13 mouse cellular contexts compared by ENCODE assay signal in the genomic region with DNA sequence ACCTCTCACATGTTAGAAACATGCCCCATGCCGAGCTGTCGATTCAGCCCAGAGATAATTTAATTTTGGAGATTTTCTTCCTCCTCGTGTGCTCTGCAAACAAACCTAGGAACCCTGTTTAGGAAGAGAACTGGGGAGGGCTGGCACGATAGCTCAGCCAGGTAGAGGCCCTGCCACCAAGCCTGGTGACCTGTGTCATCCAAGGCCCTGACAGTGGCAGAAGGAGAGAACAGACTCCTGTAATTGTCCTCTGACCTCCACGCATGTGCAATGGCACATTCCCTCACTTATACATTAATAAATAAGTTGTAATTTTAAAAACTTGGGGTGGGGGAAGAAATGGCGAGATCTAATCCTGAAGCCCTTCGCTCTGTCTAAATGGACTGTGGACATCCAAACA.
DNase-seq lines count a peak whose midpoint lies in the region; ATAC-seq and TF ChIP-seq lines count a peak whose summit lies in the region.
"Had no signal": no experiment of that assay in that cellular context is flagged by ENCODE, and none has a peak within 500 bp of the region (broad histone marks: within the 10 kb centered on the region; RNA-seq: fewer than 3 reads in every experiment).

No protein-coding gene starts in this region.

- H3K9ac ChIP-seq in midbrain, postnatal 0 days (replicated peaks; ENCODE audit: low read length, poor library complexity, severe bottlenecking) = no peak overlapping the region
- no peak overlapping the region for H3K9ac ChIP-seq in hindbrain, embryonic 11.5 days (ENCODE audit: low read depth, low read length)
- H3K9ac ChIP-seq in intestine, postnatal 0 days (ENCODE audit: low read depth, low read length) = no peak overlapping the region
- H3K9ac ChIP-seq: limb, embryonic 13.5 days had no signal

- H3K36me3 ChIP-seq in midbrain, embryonic 10.5 days = no peaks in the 10 kb centered on the region
- H3K36me3 ChIP-seq in midbrain, postnatal 0 days (ENCODE audit: insufficient read depth, low read length) = no peaks in the 10 kb centered on the region
- H3K36me3 ChIP-seq in hindbrain, embryonic 11.5 days (ENCODE audit: control insufficient read depth, insufficient read depth, low read length) = no peaks in the 10 kb centered on the region
- H3K36me3 ChIP-seq in intestine, postnatal 0 days (ENCODE audit: control insufficient read depth, insufficient read depth) = no peaks in the 10 kb centered on the region
- no peaks in the 10 kb centered on the region for H3K36me3 ChIP-seq in small intestine, adult 2 months (ENCODE audit: control insufficient read depth, insufficient read depth, low read length)
- H3K36me3 ChIP-seq: limb, embryonic 13.5 days had no signal

- ATAC-seq in midbrain, postnatal 0 days (ENCODE audit: low FRiP score) = no peak
- ATAC-seq in hindbrain, embryonic 11.5 days (ENCODE audit: low FRiP score) = peak; percentile 62
- peak; percentile 59 for ATAC-seq in intestine, postnatal 0 days
- ATAC-seq in erythroid progenitor cell, adult 5-6 weeks (replicated peaks; ENCODE audit: low FRiP score, poor library complexity, severe bottlenecking) = no peak

- TF ChIP-seq POLR2A in small intestine, adult 2 months (IDR thresholded peaks at IDR 0.05; ENCODE audit: low read depth, low read length) = no peak

- H3K4me2 ChIP-seq in midbrain, postnatal 0 days (ENCODE audit: low read depth, low read length, poor library complexity, severe bottlenecking) = no peak overlapping the region
- no peak overlapping the region for H3K4me2 ChIP-seq in hindbrain, embryonic 11.5 days (replicated peaks; ENCODE audit: low read depth, low read length)
- no peak overlapping the region for H3K4me2 ChIP-seq in intestine, postnatal 0 days (replicated peaks; ENCODE audit: low read depth)
- H3K4me2 ChIP-seq: limb, embryonic 13.5 days had no signal

- WGBS in midbrain, embryonic 10.5 days = 77% methylated on average over 7 of the region's 7 CpGs
- WGBS in midbrain, postnatal 0 days = 70% methylated on average over 7 of the region's 7 CpGs
- WGBS in hindbrain, embryonic 11.5 days = 75% methylated on average over 7 of the region's 7 CpGs
- 45% methylated on average over 7 of the region's 7 CpGs for WGBS in intestine, postnatal 0 days
- 37% methylated on average over 7 of the region's 7 CpGs for WGBS in small intestine, adult 2 months

- no peak for TF ChIP-seq CTCF in midbrain, postnatal 0 days (IDR thresholded peaks at IDR 0.05)
- no peak for TF ChIP-seq CTCF in intestine, postnatal 0 days (IDR thresholded peaks at IDR 0.05; ENCODE audit: low read depth)
- no peak for TF ChIP-seq CTCF in small intestine, adult 2 months (IDR thresholded peaks at IDR 0.05; ENCODE audit: extremely low read depth, insufficient read length, insufficient replicate concordance, low read depth, low read length)

- no peak for DNase-seq in midbrain, embryonic 10.5 days (ENCODE audit: low spot score)
- DNase-seq in midbrain, postnatal 0 days (ENCODE audit: low spot score) = no peak
- DNase-seq in hindbrain, embryonic 11.5 days (ENCODE audit: low spot score) = no peak
- DNase-seq in layer of hippocampus, postnatal 36 days = no peak
- DNase-seq: heart, adult 2 months; heart, postnatal 10 days had no signal

- H3K4me3 ChIP-seq in midbrain, embryonic 10.5 days = no peak overlapping the region
- H3K4me3 ChIP-seq in midbrain, postnatal 0 days (ENCODE audit: low read depth, low read length) = no peak overlapping the region
- H3K4me3 ChIP-seq in hindbrain, embryonic 11.5 days (ENCODE audit: low read depth, low read length) = no peak overlapping the region
- H3K4me3 ChIP-seq in intestine, postnatal 0 days (ENCODE audit: low read depth, low read length) = no peak overlapping the region
- H3K4me3 ChIP-seq in small intestine, adult 2 months (ENCODE audit: low read depth, low read length) = no peak overlapping the region
- H3K4me3 ChIP-seq: heart, adult 2 months; limb, embryonic 13.5 days; myocyte had no signal

- H3K4me1 ChIP-seq in midbrain, embryonic 10.5 days = peaks cover 24% of the 10 kb centered on the region
- peaks cover 5% of the 10 kb centered on the region; the same call in 1 of the 2 replicates for H3K4me1 ChIP-seq in midbrain, postnatal 0 days (ENCODE audit: insufficient read depth, low read length)
- peaks cover 3% of the 10 kb centered on the region; the same call in 1 of the 2 replicates for H3K4me1 ChIP-seq in hindbrain, embryonic 11.5 days (replicated peaks; ENCODE audit: control insufficient read depth, insufficient read depth, low read length)
- peaks cover 5% of the 10 kb centered on the region; the same call in 1 of the 2 replicates for H3K4me1 ChIP-seq in intestine, postnatal 0 days (replicated peaks; ENCODE audit: control insufficient read depth, insufficient read depth, low read length)
- H3K4me1 ChIP-seq in small intestine, adult 2 months (ENCODE audit: control insufficient read depth, insufficient read depth, insufficient read length, low read length) = peaks cover 25% of the 10 kb centered on the region

- H3K27me3 ChIP-seq in midbrain, embryonic 10.5 days (ENCODE audit: low read depth, poor library complexity, severe bottlenecking) = no peaks in the 10 kb centered on the region
- no peaks in the 10 kb centered on the region for H3K27me3 ChIP-seq in midbrain, postnatal 0 days (ENCODE audit: insufficient read depth, low read length)
- H3K27me3 ChIP-seq in hindbrain, embryonic 11.5 days (ENCODE audit: control insufficient read depth, insufficient read depth, low read length) = no peaks in the 10 kb centered on the region
- H3K27me3 ChIP-seq in intestine, postnatal 0 days (replicated peaks; ENCODE audit: control insufficient read depth, insufficient read depth, low read length) = no peaks in the 10 kb centered on the region
- H3K27me3 ChIP-seq in small intestine, adult 2 months (ENCODE audit: control insufficient read depth, insufficient read depth, low read length) = no peaks in the 10 kb centered on the region
- H3K27me3 ChIP-seq: CH12.LX; limb, embryonic 13.5 days had no signal

- peak overlapping the region; percentile 82 for H3K27ac ChIP-seq in midbrain, embryonic 10.5 days (replicated peaks)
- no peak overlapping the region; the same call in 1 of the 2 replicates for H3K27ac ChIP-seq in midbrain, postnatal 0 days (ENCODE audit: low read depth, low read length)
- peak overlapping the region; percentile 67 for H3K27ac ChIP-seq in hindbrain, embryonic 11.5 days (ENCODE audit: low read depth, low read length)
- H3K27ac ChIP-seq in intestine, postnatal 0 days (ENCODE audit: low read depth, low read length) = peak overlapping the region; percentile 79
- peak overlapping the region; percentile 64 for H3K27ac ChIP-seq in small intestine, adult 2 months (ENCODE audit: insufficient read depth, low read depth, low read length)
- H3K27ac ChIP-seq: heart, adult 2 months; limb, embryonic 13.5 days; macrophage had no signal

- H3K9me3 ChIP-seq in midbrain, embryonic 10.5 days (replicated peaks) = 0 out of 2 replicates have a peak, but pooled peaks cover 3% of the 10 kb centered on the region
- H3K9me3 ChIP-seq in midbrain, postnatal 0 days (ENCODE audit: low read length) = no peaks in the 10 kb centered on the region
- no peaks in the 10 kb centered on the region for H3K9me3 ChIP-seq in hindbrain, embryonic 11.5 days (ENCODE audit: control insufficient read depth, low read length)
- H3K9me3 ChIP-seq in intestine, postnatal 0 days (ENCODE audit: control insufficient read depth) = no peaks in the 10 kb centered on the region
- H3K9me3 ChIP-seq: limb, embryonic 13.5 days had no signal

Comparison
In these comparisons a context has a peak if more than half of its experiments do, and no peak if none do; other contexts are left out.
1. ATAC-seq: peak in hindbrain, embryonic 11.5 days (single experiment) and intestine, postnatal 0 days (single experiment); none in midbrain, postnatal 0 days (single experiment) and erythroid progenitor cell, adult 5-6 weeks (single experiment).